Mouse (Mus musculus): Measurements from ENCODE around the gene Shkbp1.

DNA sequence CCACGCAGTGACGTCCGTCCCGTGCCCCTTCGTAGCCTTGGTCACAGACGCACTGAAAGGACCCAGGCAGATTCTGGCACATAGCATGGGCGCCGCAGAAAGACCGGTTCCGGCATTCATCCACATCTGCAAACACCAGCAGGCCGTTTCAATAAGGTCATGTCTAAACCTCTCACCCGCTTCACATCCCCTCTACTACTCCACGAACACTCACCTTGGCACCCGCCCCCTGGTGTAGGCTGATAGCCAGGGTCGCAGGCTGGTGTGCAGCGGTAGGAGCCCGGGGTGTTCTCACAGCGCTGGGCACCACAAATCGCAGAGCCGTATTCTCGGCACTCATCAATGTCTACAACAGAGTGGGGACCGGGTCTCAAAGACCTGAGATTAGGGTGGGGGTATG, 36.4 kb downstream of the Shkbp1 start:
- TF ChIP-seq CTCF (IDR thresholded peaks at IDR 0.05) (no peak), EP300 (IDR thresholded peaks at IDR 0.05) (no peak)
